Mouse (Mus musculus) heart, embryonic 13.5 days (tissue): ENCODE data around the gene Exd2. TPM values are rescaled to one million over a fixed set of nuclear protein-coding genes. Genes with fewer than 3 reads are reported as not detected.

ENCODE experiments used
- ATAC-seq: fragments of 200-750 bp; cut with Nextera tagmentation; 2 replicates; pipeline ENCODE4 v1.8.0; 2017; ENCODE audit warnings: moderate TSS enrichment; ENCODE audit not compliant: insufficient number of reproducible peaks, low FRiP score, low TSS enrichment; ENCODE audit errors: extremely low read depth
- H3K27ac ChIP-seq: fragments of 300-500 bp; sonication (generic); replicated peaks from 2 replicates; pipeline ENCODE4 v1.5.1; 2015; ENCODE audit warnings: moderate library complexity, mild to moderate bottlenecking, inconsistent platforms
- H3K27me3 ChIP-seq: fragments of 300-500 bp; sonication (generic); replicated peaks from 2 replicates; pipeline ENCODE4 v1.6.1; 2015; ENCODE audit warnings: mild to moderate bottlenecking, inconsistent platforms
- H3K36me3 ChIP-seq: fragments of 300-500 bp; sonication (generic); 2 replicates; pipeline ENCODE4 v1.6.1; 2015; ENCODE audit warnings: mild to moderate bottlenecking, inconsistent platforms
- H3K4me1 ChIP-seq: fragments of 300-500 bp; sonication (generic); 2 replicates; pipeline ENCODE4 v1.6.1; 2015; ENCODE audit warnings: inconsistent platforms
- H3K4me2 ChIP-seq: fragments of 300-500 bp; sonication (generic); 2 replicates; pipeline ENCODE4 v1.6.1; 2015; ENCODE audit warnings: inconsistent platforms, mild to moderate bottlenecking, moderate library complexity
- H3K4me3 ChIP-seq: fragments of 300-500 bp; sonication (generic); 2 replicates; pipeline ENCODE4 v1.5.1; 2015; ENCODE audit warnings: moderate library complexity, mild to moderate bottlenecking, inconsistent platforms
- H3K9ac ChIP-seq: fragments of 300-500 bp; sonication (generic); 2 replicates; pipeline ENCODE4 v1.6.1; 2015; ENCODE audit warnings: inconsistent platforms, mild to moderate bottlenecking, moderate library complexity
- H3K9me3 ChIP-seq: fragments of 300-500 bp; sonication (generic); 2 replicates; pipeline ENCODE4 v1.6.1; 2016; ENCODE audit warnings: inconsistent platforms
- WGBS: fragments of 180-500 bp; shearing (Covaris S2); methylation state at CpG from one replicate; pipeline ENCODE4 v1.1.7; 2015; ENCODE audit warnings: mixed read lengths; 5-methylcytosine and 5-hydroxymethylcytosine counted together
- polyA plus RNA-seq: library from polyadenylated mRNA; unstranded; fragments of >200 nt; fragmentation: Nextera tagmentation; extraction: Ambion mirVana; gene quantifications from 2 replicates; pipeline ENCODE4 v1.2.1, GENCODE M21; 2015

The Exd2 gene
- polyA plus RNA-seq, 1 experiment from 2014 or later = 16.6 TPM

DNA sequence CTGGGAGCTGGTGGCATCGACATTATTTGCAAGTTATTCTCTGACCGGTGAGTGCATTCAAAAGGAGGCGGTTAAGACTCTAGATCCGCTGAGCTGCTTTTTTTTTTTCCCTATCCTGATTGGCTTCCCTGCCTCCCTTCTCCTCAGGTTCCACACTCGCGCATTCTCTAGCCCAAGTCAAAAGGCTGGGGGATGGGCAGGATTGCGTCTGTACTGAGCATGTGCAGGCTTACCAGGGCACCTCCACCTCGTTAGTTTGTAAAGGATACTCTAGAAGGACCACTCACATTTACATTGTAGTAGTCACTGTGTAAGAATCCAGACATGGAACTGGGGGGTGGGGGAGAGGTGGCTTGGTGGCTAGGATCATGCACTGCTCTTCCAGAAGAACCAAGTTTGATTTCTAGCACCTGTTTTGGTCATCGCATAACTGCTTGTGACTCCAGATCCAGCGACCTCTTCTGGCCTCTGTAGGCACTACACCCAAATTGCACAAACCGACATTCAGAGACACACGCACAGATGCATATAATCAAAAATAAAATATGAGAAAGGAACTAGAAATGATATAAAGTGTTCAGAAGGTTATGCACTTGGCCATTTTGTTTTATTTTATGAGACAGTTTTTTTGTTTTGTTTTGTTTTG, 61.5 kb downstream of the Exd2 start:
- 27% methylated on average over 12 of the region's 12 CpGs for WGBS
- H3K4me3 ChIP-seq = no peak overlapping the region
- no peaks in the 10 kb centered on the region for H3K36me3 ChIP-seq
- no peaks in the 10 kb centered on the region for H3K9me3 ChIP-seq
- no peak for ATAC-seq
- no peak overlapping the region for H3K9ac ChIP-seq
- no peak overlapping the region for H3K4me2 ChIP-seq
- no peak overlapping the region for H3K27ac ChIP-seq
- peaks cover 57% of the 10 kb centered on the region for H3K27me3 ChIP-seq
- H3K4me1 ChIP-seq = peaks cover 12% of the 10 kb centered on the region

DNA sequence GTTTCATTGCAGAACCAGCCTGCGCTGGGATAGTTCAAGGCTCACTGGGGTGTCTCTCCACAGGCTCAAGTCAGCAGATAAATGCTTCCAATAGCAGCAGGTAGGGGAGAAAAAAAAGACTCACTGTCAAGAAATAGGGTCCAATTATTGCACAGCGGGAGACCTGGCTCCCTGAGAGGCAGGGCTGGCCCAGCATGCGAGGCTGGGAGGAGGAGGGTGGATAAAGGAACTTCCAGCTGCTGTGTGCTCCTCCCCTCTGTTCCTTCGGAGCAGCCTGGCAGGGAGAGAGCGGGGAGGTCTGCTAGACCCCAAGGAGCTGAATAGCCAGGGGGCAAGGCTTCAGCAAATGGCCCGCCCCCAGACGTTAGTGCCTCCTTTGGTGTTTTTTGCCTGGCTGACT, 62.6 kb downstream of the Exd2 start:
- no peaks in the 10 kb centered on the region for H3K36me3 ChIP-seq
- H3K4me2 ChIP-seq = no peak overlapping the region
- no peak overlapping the region for H3K27ac ChIP-seq
- no peaks in the 10 kb centered on the region for H3K9me3 ChIP-seq
- H3K9ac ChIP-seq = no peak overlapping the region
- peaks cover 46% of the 10 kb centered on the region for H3K27me3 ChIP-seq
- H3K4me1 ChIP-seq = peaks cover 7% of the 10 kb centered on the region; the same call in 1 of the 2 replicates
- WGBS = 27% methylated on average over 7 of the region's 7 CpGs
- no peak for ATAC-seq
- H3K4me3 ChIP-seq = no peak overlapping the region

DNA sequence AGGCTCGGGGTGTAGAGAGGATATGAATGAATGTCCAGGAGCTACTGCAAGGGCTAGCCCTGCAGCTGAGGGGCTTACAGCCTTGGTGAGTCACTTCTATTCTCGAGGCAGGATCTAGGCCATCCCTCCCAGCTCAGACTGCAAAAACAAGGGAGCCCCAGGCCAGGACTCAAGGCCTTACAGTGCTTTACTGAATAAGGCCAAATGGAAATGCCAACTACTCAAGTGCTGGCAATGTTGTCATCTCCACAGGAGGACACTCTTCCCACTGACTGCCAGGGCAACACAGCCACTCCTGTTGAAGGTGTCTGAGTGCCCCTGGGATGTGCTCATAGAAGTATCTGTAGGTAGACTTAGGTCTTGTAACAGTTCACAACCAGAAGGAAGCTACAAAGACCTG, 63.6 kb downstream of the Exd2 start:
- 66% methylated on average over 2 of the region's 2 CpGs for WGBS
- H3K27ac ChIP-seq = no peak overlapping the region

DNA sequence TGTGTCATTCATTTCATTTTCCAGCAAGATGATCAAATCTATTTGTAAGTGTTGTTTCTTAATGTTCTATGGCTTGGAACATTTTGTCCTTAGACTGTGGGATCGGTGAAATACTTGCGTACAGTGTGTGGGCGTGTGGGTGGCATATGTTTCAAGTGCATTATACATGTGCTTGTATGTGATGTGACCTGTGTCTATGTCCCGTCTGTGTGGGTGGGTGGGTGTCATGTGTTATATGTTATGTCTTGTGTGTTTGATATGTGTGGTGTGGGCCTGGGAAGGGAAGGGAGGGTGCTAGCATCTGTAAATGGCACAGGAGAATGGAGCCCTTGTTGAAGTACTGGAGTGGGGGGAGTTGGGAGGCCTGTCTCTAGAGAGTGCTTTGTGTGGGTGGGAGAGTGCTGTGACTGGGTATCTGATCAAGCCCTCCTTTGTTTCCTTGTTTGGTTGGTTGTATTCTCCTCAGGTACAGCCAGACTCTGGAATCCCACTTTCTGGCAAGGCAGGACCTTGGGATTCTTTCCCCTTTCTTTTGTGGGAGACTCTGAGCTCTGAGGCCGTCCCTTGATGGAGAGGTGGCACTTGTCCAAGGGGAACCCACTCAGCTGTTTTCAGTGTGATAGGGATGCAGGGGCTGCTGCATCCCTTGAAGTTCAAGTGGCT, 65.0 kb downstream of the Exd2 start:
- Histone ChIP-seq H3K4me2 (no peak overlapping the region), H3K4me1 (peaks cover 22% of the 10 kb centered on the region), H3K27me3 (peaks cover 26% of the 10 kb centered on the region), H3K9ac (no peak overlapping the region), H3K36me3 (no peaks in the 10 kb centered on the region), H3K27ac (no peak overlapping the region), H3K4me3 (no peak overlapping the region), H3K9me3 (no peaks in the 10 kb centered on the region)
- ATAC-seq = no peak
- WGBS = 76% methylated on average over 5 of the region's 5 CpGs

More for the DNA sequence above, 63.6 kb downstream of the Exd2 start:
- H3K4me1 ChIP-seq = peaks cover 16% of the 10 kb centered on the region
- no peak overlapping the region for H3K9ac ChIP-seq
- ATAC-seq = no peak
- no peak overlapping the region for H3K4me2 ChIP-seq
- H3K9me3 ChIP-seq = no peaks in the 10 kb centered on the region
- no peaks in the 10 kb centered on the region for H3K36me3 ChIP-seq
- H3K27me3 ChIP-seq = peaks cover 36% of the 10 kb centered on the region
- no peak overlapping the region for H3K4me3 ChIP-seq

DNA sequence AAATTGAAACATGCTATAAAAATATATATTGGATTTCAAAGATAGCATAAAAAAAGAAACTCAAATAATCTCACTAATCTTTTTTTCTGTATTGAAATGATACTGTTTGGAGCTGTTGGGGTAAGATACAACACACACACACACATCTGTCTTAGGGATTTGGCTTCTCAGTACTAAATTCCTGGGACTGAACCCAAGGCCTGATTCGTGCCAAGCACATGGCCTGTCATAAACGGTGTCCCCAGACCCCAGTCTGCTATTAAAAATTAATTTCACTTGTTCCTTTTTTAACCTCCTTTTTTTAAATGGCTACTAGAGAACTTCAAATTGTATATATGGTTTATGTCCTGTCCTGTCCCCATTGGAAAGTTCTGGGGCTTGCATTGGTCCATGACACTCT, 67.2 kb downstream of the Exd2 start:
- peaks cover 11% of the 10 kb centered on the region for H3K27me3 ChIP-seq
- no peaks in the 10 kb centered on the region for H3K36me3 ChIP-seq
- H3K4me3 ChIP-seq = no peak overlapping the region
- 76% methylated on average over 2 of the region's 2 CpGs for WGBS
- H3K4me2 ChIP-seq = no peak overlapping the region
- no peaks in the 10 kb centered on the region for H3K9me3 ChIP-seq
- H3K9ac ChIP-seq = no peak overlapping the region
- ATAC-seq = no peak
- peaks cover 19% of the 10 kb centered on the region for H3K4me1 ChIP-seq
- H3K27ac ChIP-seq = no peak overlapping the region

DNA sequence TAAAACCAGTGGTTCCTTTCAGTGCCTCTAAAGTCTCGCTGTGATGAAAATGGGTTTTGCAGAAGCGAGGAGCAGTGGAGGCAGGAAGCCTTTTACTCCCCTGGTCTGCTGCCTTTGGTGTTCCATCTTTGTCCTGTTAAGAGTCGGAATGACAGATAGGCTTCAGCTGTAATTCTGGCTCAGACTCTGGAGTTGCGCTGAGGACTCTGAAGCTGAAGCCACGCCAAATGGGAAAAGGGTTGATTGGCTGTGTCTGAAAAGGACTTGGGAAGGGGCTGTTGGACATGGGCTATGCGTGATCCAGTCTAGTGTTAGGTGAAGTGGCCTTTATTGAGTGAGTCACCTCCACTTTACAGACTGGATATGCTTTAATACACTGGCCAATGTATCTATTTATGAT, 67.7 kb downstream of the Exd2 start:
- H3K36me3 ChIP-seq = no peaks in the 10 kb centered on the region
- no peak for ATAC-seq
- H3K4me2 ChIP-seq = no peak overlapping the region
- H3K4me1 ChIP-seq = peaks cover 17% of the 10 kb centered on the region
- H3K9me3 ChIP-seq = no peaks in the 10 kb centered on the region
- 62% methylated on average over 6 of the region's 6 CpGs for WGBS
- peaks cover 5% of the 10 kb centered on the region; the same call in 1 of the 2 replicates for H3K27me3 ChIP-seq
- no peak overlapping the region for H3K4me3 ChIP-seq
- H3K27ac ChIP-seq = no peak overlapping the region
- H3K9ac ChIP-seq = no peak overlapping the region

DNA sequence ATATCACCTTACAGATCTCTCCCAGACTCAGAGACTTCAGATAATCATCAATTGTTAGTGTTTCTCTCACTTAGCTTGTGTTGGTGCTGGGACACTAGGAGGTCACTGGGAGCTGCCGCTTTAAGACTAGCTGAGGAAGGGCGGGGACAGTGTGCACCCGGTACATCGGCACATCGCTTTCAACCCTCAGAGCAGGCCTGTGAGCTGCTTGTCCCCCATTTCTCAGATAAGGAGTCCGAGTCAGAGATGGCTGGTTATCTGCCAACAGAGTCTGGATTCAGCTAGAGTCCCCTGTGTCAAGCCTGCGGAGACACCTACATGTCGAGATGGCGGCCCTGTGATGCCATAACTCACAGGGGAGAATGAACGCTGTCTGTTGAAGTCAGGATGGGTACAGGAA, 68.7 kb downstream of the Exd2 start:
- WGBS = 42% methylated on average over 10 of the region's 10 CpGs
- H3K9ac ChIP-seq = no peak overlapping the region
- no peaks in the 10 kb centered on the region for H3K9me3 ChIP-seq
- H3K4me3 ChIP-seq = no peak overlapping the region
- H3K27me3 ChIP-seq = peaks cover 5% of the 10 kb centered on the region; the same call in 1 of the 2 replicates
- no peaks in the 10 kb centered on the region for H3K36me3 ChIP-seq
- H3K4me1 ChIP-seq = peaks cover 16% of the 10 kb centered on the region
- H3K27ac ChIP-seq = no peak overlapping the region
- ATAC-seq = no peak
- peak overlapping the region; percentile 29 for H3K4me2 ChIP-seq

DNA sequence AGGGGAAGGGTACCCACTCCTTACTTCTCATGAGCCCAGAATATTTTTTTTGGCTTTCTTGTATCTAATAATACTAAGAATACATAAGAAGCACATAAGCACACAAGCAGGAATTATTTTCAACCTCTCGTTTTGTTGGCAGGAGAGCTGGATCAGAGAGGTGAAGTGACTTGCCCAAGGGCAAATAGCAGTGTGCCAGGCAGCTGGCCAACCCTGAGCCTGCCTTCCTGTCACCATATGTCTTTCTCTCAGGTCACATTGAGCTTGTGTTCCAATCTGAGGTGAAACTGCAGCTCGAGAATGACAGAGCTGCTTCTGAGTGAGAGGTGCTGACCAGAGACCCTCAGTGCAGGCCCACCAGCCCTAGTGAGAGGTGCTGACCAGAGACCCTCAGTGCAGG, 71.0 kb downstream of the Exd2 start:
- WGBS = 50% methylated on average over 2 of the region's 2 CpGs
- Histone ChIP-seq H3K4me1 (peaks cover 23% of the 10 kb centered on the region), H3K9me3 (no peaks in the 10 kb centered on the region), H3K27me3 (peaks cover 4% of the 10 kb centered on the region; the same call in 1 of the 2 replicates), H3K36me3 (no peaks in the 10 kb centered on the region), H3K9ac (no peak overlapping the region), H3K4me2 (no peak overlapping the region), H3K27ac (no peak overlapping the region), H3K4me3 (no peak overlapping the region)
- ATAC-seq = no peak

DNA sequence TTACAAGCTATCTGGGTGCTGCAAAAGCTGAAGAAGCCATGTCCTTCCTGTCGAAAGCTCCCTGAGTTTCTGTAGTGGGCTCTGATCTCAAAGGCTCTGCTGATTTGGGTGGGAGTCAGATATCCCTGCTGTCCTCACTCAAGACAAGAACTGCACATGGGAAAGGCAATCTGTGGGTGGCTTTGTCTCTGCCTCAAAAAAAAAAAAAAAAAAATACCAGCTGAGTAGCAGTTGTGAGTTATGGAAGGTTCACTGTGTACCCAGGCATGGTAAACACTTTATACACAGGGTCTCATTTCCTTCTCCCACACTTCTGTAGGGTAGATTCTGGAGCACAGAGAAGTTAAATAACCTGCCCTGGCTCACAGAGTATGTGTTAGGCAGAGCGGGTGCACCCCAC, 74.4 kb downstream of the Exd2 start:
- Histone ChIP-seq H3K27me3 (0 out of 2 replicates have a peak, but pooled peaks cover 5% of the 10 kb centered on the region), H3K4me1 (peaks cover 6% of the 10 kb centered on the region), H3K9ac (no peak overlapping the region), H3K4me3 (no peak overlapping the region), H3K36me3 (no peaks in the 10 kb centered on the region), H3K9me3 (no peaks in the 10 kb centered on the region), H3K27ac (no peak overlapping the region), H3K4me2 (no peak overlapping the region)
- no peak for ATAC-seq
- 59% methylated on average over 2 of the region's 2 CpGs for WGBS

DNA sequence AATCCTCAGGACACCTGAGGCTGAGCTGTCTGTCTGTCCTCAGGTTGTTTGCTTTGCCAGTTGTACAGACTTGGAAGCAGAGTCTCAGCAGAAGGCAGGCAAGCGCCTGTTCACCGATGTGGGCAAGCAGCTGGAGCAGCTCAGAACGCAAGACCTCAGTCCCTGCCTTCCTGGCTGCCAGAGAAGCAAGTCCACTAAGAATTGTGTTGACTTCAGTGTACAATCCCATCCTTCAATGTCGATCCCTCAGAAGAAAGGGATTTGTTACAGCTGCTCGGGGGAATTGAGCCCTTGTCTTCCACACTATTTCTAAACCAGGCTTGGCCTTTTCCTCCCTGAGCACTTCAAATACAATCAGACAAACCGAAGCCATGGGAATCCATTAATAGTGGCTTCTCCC, 75.4 kb downstream of the Exd2 start:
- no peak for ATAC-seq
- 0 out of 2 replicates have a peak, but pooled peaks cover 5% of the 10 kb centered on the region for H3K27me3 ChIP-seq
- no peak overlapping the region for H3K4me3 ChIP-seq
- no peaks in the 10 kb centered on the region for H3K9me3 ChIP-seq
- H3K36me3 ChIP-seq = no peaks in the 10 kb centered on the region
- H3K27ac ChIP-seq = no peak overlapping the region
- H3K4me1 ChIP-seq = peaks cover 6% of the 10 kb centered on the region
- H3K9ac ChIP-seq = no peak overlapping the region; the same call in 1 of the 2 replicates
- no peak overlapping the region for H3K4me2 ChIP-seq
- 61% methylated on average over 6 of the region's 6 CpGs for WGBS

DNA sequence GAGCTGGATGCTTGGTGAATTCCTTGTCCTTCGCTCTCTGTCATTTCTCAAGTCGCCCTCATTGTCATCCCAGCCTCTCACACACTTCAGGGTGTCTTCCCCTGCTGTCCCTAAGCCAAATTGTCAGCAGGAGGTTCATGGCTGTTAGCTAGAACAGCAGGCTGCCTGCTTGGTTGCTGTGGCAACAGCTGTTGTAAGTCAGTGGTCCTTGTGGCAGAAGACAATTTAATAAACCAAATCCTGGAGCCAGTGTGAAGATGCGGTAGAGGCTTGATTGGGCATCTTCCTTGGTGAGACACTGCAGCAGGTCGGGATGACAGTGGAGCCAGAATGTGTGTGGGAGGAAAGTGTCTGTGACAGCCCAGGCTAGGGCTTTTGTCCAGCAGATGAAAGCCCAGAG, 82.4 kb downstream of the Exd2 start:
- Histone ChIP-seq H3K27me3 (peaks cover 13% of the 10 kb centered on the region), H3K4me2 (no peak overlapping the region), H3K4me3 (no peak overlapping the region), H3K9me3 (no peaks in the 10 kb centered on the region), H3K36me3 (no peaks in the 10 kb centered on the region), H3K27ac (no peak overlapping the region), H3K4me1 (peaks cover 7% of the 10 kb centered on the region; the same call in 1 of the 2 replicates), H3K9ac (no peak overlapping the region)
- WGBS = 19% methylated on average over 4 of the region's 4 CpGs
- ATAC-seq = no peak

DNA sequence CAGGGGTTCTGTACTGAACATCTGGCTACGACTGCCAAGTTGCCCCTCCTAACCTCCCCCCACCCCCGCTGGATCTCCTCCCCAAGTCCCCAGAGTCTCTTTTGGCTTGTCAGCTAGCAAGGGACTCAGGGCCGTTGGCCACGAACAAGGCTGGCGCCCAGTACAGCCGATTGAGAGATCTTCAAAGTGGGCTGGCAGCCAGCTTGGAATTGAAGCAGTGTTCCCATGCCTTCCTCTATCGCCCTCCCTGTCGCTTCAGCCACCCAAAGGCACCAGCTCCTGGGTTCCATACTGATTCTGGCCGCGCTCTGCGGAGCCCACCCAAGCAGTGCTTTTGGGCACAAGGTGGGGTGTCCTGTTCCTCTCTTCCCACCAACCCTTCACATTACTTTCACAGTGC, 86.8 kb downstream of the Exd2 start:
- no peak overlapping the region for H3K27ac ChIP-seq

More for the DNA sequence above, 86.8 kb downstream of the Exd2 start:
- Histone ChIP-seq H3K4me3 (no peak overlapping the region), H3K9me3 (no peaks in the 10 kb centered on the region), H3K36me3 (no peaks in the 10 kb centered on the region), H3K4me2 (no peak overlapping the region), H3K4me1 (peaks cover 7% of the 10 kb centered on the region; the same call in 1 of the 2 replicates), H3K27me3 (peaks cover 13% of the 10 kb centered on the region), H3K9ac (no peak overlapping the region)
- 60% methylated on average over 11 of the region's 11 CpGs for WGBS
- ATAC-seq = no peak
